Mouse (Mus musculus): Measurements from ENCODE around the gene Ctdspl. TPM values are rescaled to one million over a fixed set of nuclear protein-coding genes. Genes with fewer than 3 reads are reported as not detected.

Gene Ctdspl
- polyA plus RNA-seq, 1 experiment from 2014 or later: 8.8 TPM

DNA sequence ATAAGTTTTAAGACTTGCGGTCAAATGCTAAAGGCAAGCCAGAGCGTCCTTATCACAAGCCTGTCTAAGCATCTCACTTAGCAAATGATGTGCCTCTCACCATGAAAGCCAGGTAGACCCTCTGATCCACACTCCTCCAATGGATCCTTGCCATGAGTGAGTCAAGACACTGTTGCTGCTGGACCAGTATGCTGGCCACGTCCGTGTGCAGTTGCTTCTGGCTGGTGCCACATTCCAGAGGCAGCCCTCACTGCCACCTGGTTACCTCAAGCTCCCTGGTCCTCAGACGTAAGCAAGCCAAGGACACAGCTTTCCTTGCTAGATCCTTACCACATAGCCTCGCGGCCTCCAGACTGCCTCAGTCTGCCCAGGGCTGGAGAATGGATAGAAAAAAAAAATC is 46.8 kb downstream of the Ctdspl start:
- H3K4me3 ChIP-seq (replicated peaks; ENCODE audit: low read length): no peak overlapping the region
- no peaks in the 10 kb centered on the region for H3K9me3 ChIP-seq (ENCODE audit: control insufficient read depth, low read length)
- no peaks in the 10 kb centered on the region for H3K27me3 ChIP-seq (replicated peaks; ENCODE audit: control insufficient read depth, insufficient read depth, low read length)
- ATAC-seq: no peak
- H3K36me3 ChIP-seq (ENCODE audit: control insufficient read depth, insufficient read depth): no peaks in the 10 kb centered on the region
- peaks cover 19% of the 10 kb centered on the region for H3K4me1 ChIP-seq (replicated peaks; ENCODE audit: control insufficient read depth, insufficient read depth, low read length)
- no peak overlapping the region for H3K4me2 ChIP-seq (ENCODE audit: low read length)
- WGBS: 85% methylated on average over 7 of the region's 7 CpGs
- no peak overlapping the region for H3K9ac ChIP-seq (replicated peaks; ENCODE audit: low read depth, low read length)
- no peak overlapping the region for H3K27ac ChIP-seq (ENCODE audit: low read length)

DNA sequence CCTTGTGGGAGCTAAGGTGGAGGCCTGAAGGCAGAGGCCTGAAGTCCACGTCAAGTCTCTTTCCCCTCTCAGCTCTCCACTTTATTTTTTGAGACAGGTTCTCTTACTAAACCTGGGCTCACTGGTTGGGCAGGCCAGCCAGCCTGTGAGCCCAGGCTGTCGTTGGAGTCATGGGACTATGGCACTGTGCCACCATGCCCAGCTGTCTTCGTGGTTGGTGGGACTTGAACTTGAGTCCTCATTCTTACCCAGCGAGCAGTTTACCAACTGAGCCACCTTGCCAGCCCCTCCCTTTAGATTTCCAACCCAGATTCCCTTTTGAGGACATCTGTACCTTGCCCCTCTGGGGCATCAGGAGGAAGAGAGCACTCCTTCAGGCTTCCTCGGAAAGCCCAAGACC is 47.3 kb downstream of the Ctdspl start:
- Histone ChIP-seq H3K4me3 (replicated peaks; ENCODE audit: low read length) (no peak overlapping the region), H3K36me3 (ENCODE audit: control insufficient read depth, insufficient read depth) (no peaks in the 10 kb centered on the region), H3K9me3 (ENCODE audit: control insufficient read depth, low read length) (no peaks in the 10 kb centered on the region), H3K4me2 (ENCODE audit: low read length) (no peak overlapping the region), H3K4me1 (replicated peaks; ENCODE audit: control insufficient read depth, insufficient read depth, low read length) (peaks cover 20% of the 10 kb centered on the region), H3K9ac (replicated peaks; ENCODE audit: low read depth, low read length) (no peak overlapping the region), H3K27ac (ENCODE audit: low read length) (no peak overlapping the region), H3K27me3 (replicated peaks; ENCODE audit: control insufficient read depth, insufficient read depth, low read length) (no peaks in the 10 kb centered on the region)
- WGBS: 81% methylated on average over 5 of the region's 5 CpGs
- no peak for ATAC-seq

DNA sequence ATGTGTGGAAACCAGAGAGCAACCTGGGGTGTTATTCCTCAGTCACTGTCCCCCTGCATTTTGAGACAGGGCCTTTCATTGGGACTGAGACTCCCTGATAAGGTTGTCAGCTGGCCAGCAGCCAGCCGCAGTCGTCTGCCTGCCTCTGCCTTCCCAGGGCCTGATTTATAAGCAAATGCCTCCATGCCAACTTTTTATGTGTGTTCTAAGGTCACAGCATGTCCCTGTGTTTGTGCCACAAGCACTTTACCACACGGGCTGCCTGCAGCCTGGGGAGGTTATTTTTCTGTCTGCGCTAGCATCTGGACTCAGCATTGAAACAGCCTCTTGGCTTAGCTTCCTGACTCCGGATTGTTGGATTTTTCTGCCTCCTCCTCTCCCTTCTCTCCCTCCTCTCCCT is 47.9 kb downstream of the Ctdspl start:
- H3K9ac ChIP-seq (replicated peaks; ENCODE audit: low read depth, low read length): no peak overlapping the region
- 35% methylated on average over 5 of the region's 5 CpGs for WGBS
- no peak overlapping the region; the same call in 1 of the 2 replicates for H3K27ac ChIP-seq (ENCODE audit: low read length)

DNA sequence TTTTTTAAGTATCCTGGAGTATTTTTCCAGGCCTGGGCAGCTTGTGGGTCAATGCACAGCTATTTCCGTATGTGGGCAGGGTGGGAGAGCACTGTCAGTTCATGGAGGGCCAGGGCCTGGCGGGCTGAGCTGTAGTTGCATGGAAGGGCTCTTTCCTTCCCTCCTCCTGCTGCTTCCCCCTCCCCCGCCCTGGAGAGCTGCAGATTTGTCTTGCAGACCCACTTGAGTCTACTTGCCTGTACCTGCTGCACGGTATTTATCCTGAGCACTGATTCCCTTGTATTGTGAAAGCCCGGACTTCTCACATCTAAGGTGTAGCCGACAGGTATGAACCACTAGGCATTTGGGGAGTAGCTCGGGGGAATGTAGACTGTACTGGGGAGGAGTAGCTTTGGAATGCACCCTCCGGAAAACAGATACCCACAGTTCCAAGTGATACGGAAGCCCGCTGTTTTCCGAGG is 49.0 kb downstream of the Ctdspl start:
- H3K36me3 ChIP-seq (ENCODE audit: control insufficient read depth, insufficient read depth): no peaks in the 10 kb centered on the region
- ATAC-seq: no peak
- no peaks in the 10 kb centered on the region for H3K9me3 ChIP-seq (ENCODE audit: control insufficient read depth, low read length)
- no peak overlapping the region for H3K4me2 ChIP-seq (ENCODE audit: low read length)
- H3K27ac ChIP-seq (ENCODE audit: low read length): no peak overlapping the region
- H3K27me3 ChIP-seq (replicated peaks; ENCODE audit: control insufficient read depth, insufficient read depth, low read length): no peaks in the 10 kb centered on the region
- WGBS: 64% methylated on average over 11 of the region's 11 CpGs
- H3K9ac ChIP-seq (replicated peaks; ENCODE audit: low read depth, low read length): no peak overlapping the region
- peaks cover 23% of the 10 kb centered on the region for H3K4me1 ChIP-seq (replicated peaks; ENCODE audit: control insufficient read depth, insufficient read depth, low read length)
- no peak overlapping the region for H3K4me3 ChIP-seq (replicated peaks; ENCODE audit: low read length)

More for the DNA sequence above, 47.9 kb downstream of the Ctdspl start:
- no peak overlapping the region for H3K4me3 ChIP-seq (replicated peaks; ENCODE audit: low read length)
- H3K9me3 ChIP-seq (ENCODE audit: control insufficient read depth, low read length): no peaks in the 10 kb centered on the region
- no peak for ATAC-seq
- no peaks in the 10 kb centered on the region for H3K36me3 ChIP-seq (ENCODE audit: control insufficient read depth, insufficient read depth)
- no peak overlapping the region for H3K4me2 ChIP-seq (ENCODE audit: low read length)
- peaks cover 20% of the 10 kb centered on the region for H3K4me1 ChIP-seq (replicated peaks; ENCODE audit: control insufficient read depth, insufficient read depth, low read length)
- H3K27me3 ChIP-seq (replicated peaks; ENCODE audit: control insufficient read depth, insufficient read depth, low read length): no peaks in the 10 kb centered on the region

DNA sequence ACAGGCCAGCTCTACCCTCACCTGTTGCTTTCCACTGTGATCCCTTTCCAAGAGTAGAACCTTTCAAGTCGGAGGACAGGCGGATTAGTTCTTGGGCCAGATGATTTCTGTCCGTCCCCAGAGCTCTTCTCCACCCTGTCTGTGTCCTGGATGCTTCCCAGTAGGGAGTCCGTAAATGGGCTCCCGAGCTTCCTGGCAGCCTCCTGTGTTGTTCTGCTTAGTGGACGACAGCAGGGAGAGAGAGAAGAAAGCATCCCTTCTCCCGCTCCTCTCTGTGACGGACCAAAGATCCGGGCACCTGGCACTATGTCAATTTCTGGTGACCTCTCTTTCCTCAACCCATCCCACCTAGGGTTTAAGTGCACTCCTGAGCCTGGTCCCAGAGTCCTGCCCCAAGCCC is 49.5 kb downstream of the Ctdspl start:
- Histone ChIP-seq H3K27ac (ENCODE audit: low read length) (no peak overlapping the region), H3K4me1 (replicated peaks; ENCODE audit: control insufficient read depth, insufficient read depth, low read length) (peaks cover 28% of the 10 kb centered on the region), H3K27me3 (replicated peaks; ENCODE audit: control insufficient read depth, insufficient read depth, low read length) (no peaks in the 10 kb centered on the region), H3K4me2 (ENCODE audit: low read length) (no peak overlapping the region), H3K36me3 (ENCODE audit: control insufficient read depth, insufficient read depth) (no peaks in the 10 kb centered on the region), H3K9me3 (ENCODE audit: control insufficient read depth, low read length) (no peaks in the 10 kb centered on the region), H3K4me3 (replicated peaks; ENCODE audit: low read length) (no peak overlapping the region), H3K9ac (replicated peaks; ENCODE audit: low read depth, low read length) (no peak overlapping the region)
- ATAC-seq: no peak
- WGBS: 64% methylated on average over 9 of the region's 9 CpGs

DNA sequence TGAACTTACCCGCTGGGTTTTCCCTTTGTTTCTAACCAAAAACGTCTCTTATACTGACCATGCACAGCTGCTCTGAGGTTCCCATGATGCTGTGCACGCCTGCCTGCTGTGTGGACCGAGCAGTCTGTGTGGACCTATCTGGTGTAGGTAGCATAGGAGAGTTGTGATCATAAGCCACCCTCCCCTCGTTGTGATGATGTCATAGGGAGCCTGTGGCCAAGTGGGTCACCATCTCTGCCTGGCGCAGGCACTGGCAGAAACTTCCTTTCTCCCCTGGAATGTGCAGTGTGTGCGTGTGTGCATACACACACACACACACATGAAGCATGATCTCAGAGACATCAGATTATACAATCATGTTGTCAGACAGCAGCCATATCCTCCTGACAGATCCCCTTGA is 50.3 kb downstream of the Ctdspl start:
- WGBS: 79% methylated on average over 7 of the region's 7 CpGs
- H3K4me2 ChIP-seq (ENCODE audit: low read length): no peak overlapping the region
- no peak for ATAC-seq
- no peak overlapping the region for H3K27ac ChIP-seq (ENCODE audit: low read length)
- H3K4me1 ChIP-seq (replicated peaks; ENCODE audit: control insufficient read depth, insufficient read depth, low read length): peaks cover 35% of the 10 kb centered on the region
- H3K4me3 ChIP-seq (replicated peaks; ENCODE audit: low read length): no peak overlapping the region
- H3K9ac ChIP-seq (replicated peaks; ENCODE audit: low read depth, low read length): no peak overlapping the region
- no peaks in the 10 kb centered on the region for H3K36me3 ChIP-seq (ENCODE audit: control insufficient read depth, insufficient read depth)
- no peaks in the 10 kb centered on the region for H3K9me3 ChIP-seq (ENCODE audit: control insufficient read depth, low read length)
- no peaks in the 10 kb centered on the region for H3K27me3 ChIP-seq (replicated peaks; ENCODE audit: control insufficient read depth, insufficient read depth, low read length)

DNA sequence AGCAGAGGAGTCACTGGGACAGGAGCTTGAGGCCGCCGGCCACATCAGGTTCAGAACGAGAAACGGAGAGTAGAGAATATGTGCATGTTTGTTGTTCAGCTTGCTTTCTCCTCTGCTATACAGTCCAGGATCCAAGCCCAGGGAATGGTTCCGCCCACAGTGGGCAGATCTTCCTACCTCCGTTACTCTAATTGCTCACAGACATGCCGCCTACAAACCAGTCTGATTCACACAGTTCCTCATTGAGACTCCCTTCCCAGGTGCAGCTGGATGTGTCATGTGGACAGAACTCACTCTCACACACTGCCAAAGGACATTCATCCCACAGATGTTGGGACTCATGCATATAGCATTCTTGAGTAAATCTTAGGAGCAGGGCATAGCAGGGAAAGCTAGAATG is 51.2 kb downstream of the Ctdspl start:
- H3K36me3 ChIP-seq (ENCODE audit: control insufficient read depth, insufficient read depth): no peaks in the 10 kb centered on the region
- no peak overlapping the region for H3K27ac ChIP-seq (ENCODE audit: low read length)
- H3K4me2 ChIP-seq (ENCODE audit: low read length): no peak overlapping the region
- no peak overlapping the region for H3K9ac ChIP-seq (replicated peaks; ENCODE audit: low read depth, low read length)
- no peaks in the 10 kb centered on the region for H3K9me3 ChIP-seq (ENCODE audit: control insufficient read depth, low read length)
- H3K4me1 ChIP-seq (replicated peaks; ENCODE audit: control insufficient read depth, insufficient read depth, low read length): peaks cover 35% of the 10 kb centered on the region
- 94% methylated on average over 7 of the region's 7 CpGs for WGBS
- H3K27me3 ChIP-seq (replicated peaks; ENCODE audit: control insufficient read depth, insufficient read depth, low read length): no peaks in the 10 kb centered on the region
- H3K4me3 ChIP-seq (replicated peaks; ENCODE audit: low read length): no peak overlapping the region
- no peak for ATAC-seq

DNA sequence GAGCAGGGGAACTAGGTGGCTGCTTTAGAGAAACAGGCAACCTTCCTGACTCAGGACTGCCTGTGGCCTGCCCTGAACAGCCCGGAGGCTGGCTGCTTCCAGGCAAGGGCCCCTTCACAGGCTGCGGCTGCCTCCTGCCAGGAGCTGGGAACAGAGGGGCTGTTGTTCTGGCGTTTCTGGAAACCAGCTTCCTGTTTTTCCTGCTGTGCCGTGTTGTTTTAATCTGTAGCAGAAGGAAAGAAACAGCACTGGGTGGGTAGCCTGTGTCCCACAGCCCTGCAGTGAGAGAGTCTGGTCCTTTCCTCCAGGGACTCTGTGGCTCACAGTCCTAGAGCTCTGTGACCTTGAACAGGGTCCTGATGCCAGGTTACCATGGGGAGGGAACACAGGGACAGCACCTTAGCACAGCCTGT is 54.2 kb downstream of the Ctdspl start:
- ATAC-seq: peak; percentile 84
- peak overlapping the region; percentile 82 for H3K27ac ChIP-seq (ENCODE audit: low read length)
- no peak overlapping the region for H3K4me3 ChIP-seq (replicated peaks; ENCODE audit: low read length)
- WGBS: 2% methylated on average over 4 of the region's 4 CpGs
- no peak overlapping the region for H3K9ac ChIP-seq (replicated peaks; ENCODE audit: low read depth, low read length)
- H3K9me3 ChIP-seq (ENCODE audit: control insufficient read depth, low read length): no peaks in the 10 kb centered on the region
- H3K36me3 ChIP-seq (ENCODE audit: control insufficient read depth, insufficient read depth): no peaks in the 10 kb centered on the region
- H3K4me1 ChIP-seq (replicated peaks; ENCODE audit: control insufficient read depth, insufficient read depth, low read length): peaks cover 22% of the 10 kb centered on the region
- no peaks in the 10 kb centered on the region for H3K27me3 ChIP-seq (replicated peaks; ENCODE audit: control insufficient read depth, insufficient read depth, low read length)
- H3K4me2 ChIP-seq (ENCODE audit: low read length): no peak overlapping the region

DNA sequence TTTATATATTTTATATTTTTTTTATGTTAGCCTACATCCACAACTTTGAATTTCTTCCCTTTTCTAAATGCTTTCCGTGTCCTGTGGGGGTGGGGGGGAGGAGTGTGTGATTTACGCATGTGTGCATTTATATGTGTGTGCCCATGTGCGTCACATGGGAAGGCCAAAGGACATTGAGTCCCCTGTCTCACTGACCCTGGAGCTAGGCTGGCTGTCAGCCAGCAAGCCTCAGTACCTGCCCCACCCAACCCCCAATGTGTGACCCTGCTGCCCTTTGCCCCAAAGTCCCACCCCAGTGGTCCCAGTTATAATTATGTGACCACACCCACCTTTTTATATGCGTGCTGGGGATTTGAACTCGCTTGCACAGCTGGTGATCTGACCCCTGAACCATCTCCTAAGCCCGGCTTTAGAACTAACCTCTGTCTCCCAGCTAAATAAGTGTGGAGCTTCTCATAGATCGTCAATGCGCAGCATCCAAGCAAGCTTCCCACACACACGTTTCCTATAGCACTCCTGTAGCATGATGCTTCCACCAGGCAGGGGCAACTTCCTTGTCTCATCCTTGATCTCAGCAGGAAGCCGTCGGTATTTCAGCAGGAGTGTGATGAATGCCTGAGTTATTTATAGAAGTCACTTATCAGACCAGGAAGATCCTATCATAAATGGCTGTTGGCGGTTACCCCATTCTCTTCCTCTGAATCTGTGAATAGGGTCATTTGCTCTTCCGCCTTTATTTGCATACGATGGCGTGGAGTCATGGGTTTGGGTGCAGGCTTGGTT is 58.6 kb downstream of the Ctdspl start:
- H3K27me3 ChIP-seq (replicated peaks; ENCODE audit: control insufficient read depth, insufficient read depth, low read length): no peaks in the 10 kb centered on the region
- no peaks in the 10 kb centered on the region for H3K9me3 ChIP-seq (ENCODE audit: control insufficient read depth, low read length)
- no peak overlapping the region for H3K4me3 ChIP-seq (replicated peaks; ENCODE audit: low read length)
- no peak overlapping the region for H3K9ac ChIP-seq (replicated peaks; ENCODE audit: low read depth, low read length)
- H3K27ac ChIP-seq (ENCODE audit: low read length): no peak overlapping the region
- H3K36me3 ChIP-seq (ENCODE audit: control insufficient read depth, insufficient read depth): no peaks in the 10 kb centered on the region
- peaks cover 27% of the 10 kb centered on the region for H3K4me1 ChIP-seq (replicated peaks; ENCODE audit: control insufficient read depth, insufficient read depth, low read length)
- no peak overlapping the region for H3K4me2 ChIP-seq (ENCODE audit: low read length)
- no peak for ATAC-seq
- WGBS: 76% methylated on average over 15 of the region's 15 CpGs
